Mouse (Mus musculus) kidney, postnatal 0 days (tissue): ENCODE results near the gene Ctnnd1. TPM values are rescaled to one million over a fixed set of nuclear protein-coding genes. Genes with fewer than 3 reads are reported as not detected.

Source experiments
- ATAC-seq: fragments of 200-750 bp; cut with Nextera tagmentation; replicated peaks from 2 replicates; pipeline ENCODE4 v1.8.0; 2017; ENCODE audit warnings: low read depth, moderate number of reproducible peaks, moderate TSS enrichment, moderate library complexity; ENCODE audit not compliant: low FRiP score
- DNase-seq: peaks from one replicate; pipeline ENCODE4 v3.0.0-alpha.2; 2016; ENCODE audit warnings: low spot score
- H3K27ac ChIP-seq: fragments of 300-500 bp; sonication (generic); 2 replicates; pipeline ENCODE4 v1.5.1; 2014; ENCODE audit warnings: mild to moderate bottlenecking
- H3K27me3 ChIP-seq: fragments of 300-500 bp; sonication (generic); 2 replicates; pipeline ENCODE4 v1.6.1; 2014; ENCODE audit warnings: low read length, mixed read lengths; ENCODE audit not compliant: insufficient read depth
- H3K36me3 ChIP-seq: fragments of 300-500 bp; sonication (generic); 2 replicates; pipeline ENCODE4 v1.6.1; 2014; ENCODE audit warnings: low read length, mixed read lengths; ENCODE audit not compliant: insufficient read depth
- H3K4me1 ChIP-seq: fragments of 300-500 bp; sonication (generic); replicated peaks from 2 replicates; pipeline ENCODE4 v1.6.1; 2014; ENCODE audit warnings: antibody characterized with exemption, low read length, mixed read lengths; ENCODE audit not compliant: insufficient read depth
- H3K4me2 ChIP-seq: fragments of 300-500 bp; sonication (generic); 2 replicates; pipeline ENCODE4 v1.6.1; 2014; ENCODE audit warnings: mild to moderate bottlenecking, low read length, moderate library complexity, mixed read lengths
- H3K4me3 ChIP-seq: fragments of 300-500 bp; sonication (generic); replicated peaks from 2 replicates; pipeline ENCODE4 v1.5.1; 2014; ENCODE audit warnings: low read depth, low read length
- H3K9ac ChIP-seq: fragments of 300-500 bp; sonication (generic); 2 replicates; pipeline ENCODE4 v1.6.1; 2014; ENCODE audit warnings: low read depth, low read length
- H3K9me3 ChIP-seq: fragments of 300-500 bp; sonication (generic); replicated peaks from 2 replicates; pipeline ENCODE4 v1.6.1; 2016; ENCODE audit warnings: low read length, inconsistent platforms, mixed read lengths
- CTCF ChIP-seq: IDR thresholded peaks from 2 replicates; pipeline ENCODE4 v1.5.1; 2016; ENCODE audit warnings: antibody characterized with exemption, low read depth, mild to moderate bottlenecking, moderate library complexity
- WGBS: fragments of 180-500 bp; shearing (Covaris S2); extraction: QIAGEN DNeasy Blood & Tissue Kit; methylation state at CpG from one replicate; pipeline ENCODE4 v1.1.7; 2014; 5-methylcytosine and 5-hydroxymethylcytosine counted together
- polyA plus RNA-seq: library from polyadenylated mRNA; unstranded; fragments of >200 nt; fragmentation: Nextera tagmentation; extraction: Ambion mirVana; gene quantifications from 2 replicates; pipeline ENCODE4 v1.2.1, GENCODE M21; 2015

Gene Ctnnd1
- polyA plus RNA-seq, 1 experiment from 2014 or later = 35.0 TPM

GRCm38 (mm10) chr2:84627036-84627435 is 23.5 kb downstream of the Ctnnd1 start:
- H3K36me3 ChIP-seq = peaks cover 7% of the 10 kb centered on the region; the same call in 1 of the 2 replicates
- TF ChIP-seq CTCF = no peak
- WGBS = 27% methylated on average over 3 of the region's 3 CpGs
- H3K4me2 ChIP-seq = no peak overlapping the region
- H3K4me1 ChIP-seq = peaks cover 28% of the 10 kb centered on the region
- H3K27ac ChIP-seq = peak overlapping the region; percentile 14; the same call in 1 of the 2 replicates
- DNase-seq (peak; percentile 28), ATAC-seq (peak; percentile 58)
- no peak overlapping the region for H3K9ac ChIP-seq
- H3K9me3 ChIP-seq = no peaks in the 10 kb centered on the region
- H3K4me3 ChIP-seq = no peak overlapping the region
- H3K27me3 ChIP-seq = no peaks in the 10 kb centered on the region

- H3K27ac ChIP-seq = peak overlapping the region; percentile 36; the same call in 1 of the 2 replicates
- 50% methylated on average over 7 of the region's 7 CpGs for WGBS
Observed at GRCm38 (mm10) chr2:84626366-84626975, 24.1 kb downstream of the Ctnnd1 start.

GRCm38 (mm10) chr2:84624201-84624600 is 26.4 kb downstream of the Ctnnd1 start:
- DNase-seq = no peak
- Histone ChIP-seq H3K36me3 (peaks cover 23% of the 10 kb centered on the region), H3K27ac (no peak overlapping the region), H3K4me2 (no peak overlapping the region), H3K4me1 (peaks cover 22% of the 10 kb centered on the region), H3K9ac (no peak overlapping the region), H3K27me3 (no peaks in the 10 kb centered on the region), H3K4me3 (no peak overlapping the region), H3K9me3 (no peaks in the 10 kb centered on the region)
- 94% methylated on average over 17 of the region's 17 CpGs for WGBS
- no peak for TF ChIP-seq CTCF
- ATAC-seq = no peak

More at GRCm38 (mm10) chr2:84626366-84626975, 24.1 kb downstream of the Ctnnd1 start:
- H3K4me3 ChIP-seq = no peak overlapping the region
- no peak overlapping the region for H3K4me2 ChIP-seq
- ATAC-seq = peak; percentile 53; the same call in 1 of the 2 replicates
- DNase-seq = peak; percentile 33
- peaks cover 7% of the 10 kb centered on the region; the same call in 1 of the 2 replicates for H3K36me3 ChIP-seq
- no peaks in the 10 kb centered on the region for H3K9me3 ChIP-seq
- H3K27me3 ChIP-seq = no peaks in the 10 kb centered on the region
- H3K4me1 ChIP-seq = peaks cover 22% of the 10 kb centered on the region
- H3K9ac ChIP-seq = no peak overlapping the region
- TF ChIP-seq CTCF = no peak

GRCm38 (mm10) chr2:84623428-84624119 is 27.0 kb downstream of the Ctnnd1 start:
- no peak overlapping the region for H3K4me2 ChIP-seq
- 89% methylated on average over 3 of the region's 3 CpGs for WGBS
- H3K36me3 ChIP-seq = peaks cover 21% of the 10 kb centered on the region
- H3K4me3 ChIP-seq = no peak overlapping the region
- no peak for TF ChIP-seq CTCF
- H3K27ac ChIP-seq = peak overlapping the region; percentile 38; the same call in 1 of the 2 replicates
- no peak overlapping the region for H3K9ac ChIP-seq
- no peaks in the 10 kb centered on the region for H3K27me3 ChIP-seq
- no peak for ATAC-seq
- DNase-seq = no peak
- no peaks in the 10 kb centered on the region for H3K9me3 ChIP-seq
- H3K4me1 ChIP-seq = peaks cover 25% of the 10 kb centered on the region

- 75% methylated on average over 2 of the region's 2 CpGs for WGBS
Observed at GRCm38 (mm10) chr2:84622668-84623067, 27.9 kb downstream of the Ctnnd1 start.

GRCm38 (mm10) chr2:84619646-84620340 is 30.8 kb downstream of the Ctnnd1 start:
- WGBS = 95% methylated on average over 21 of the region's 21 CpGs
- Histone ChIP-seq H3K36me3 (peaks cover 40% of the 10 kb centered on the region), H3K4me2 (no peak overlapping the region)

More at GRCm38 (mm10) chr2:84622668-84623067, 27.9 kb downstream of the Ctnnd1 start:
- ATAC-seq (no peak), DNase-seq (no peak)
- H3K9ac ChIP-seq = no peak overlapping the region
- H3K4me1 ChIP-seq = peaks cover 24% of the 10 kb centered on the region
- no peak for TF ChIP-seq CTCF
- no peak overlapping the region for H3K4me3 ChIP-seq
- no peak overlapping the region for H3K4me2 ChIP-seq
- H3K9me3 ChIP-seq = no peaks in the 10 kb centered on the region
- peaks cover 21% of the 10 kb centered on the region for H3K36me3 ChIP-seq
- no peaks in the 10 kb centered on the region for H3K27me3 ChIP-seq
- no peak overlapping the region; the same call in 1 of the 2 replicates for H3K27ac ChIP-seq

More at GRCm38 (mm10) chr2:84619646-84620340, 30.8 kb downstream of the Ctnnd1 start:
- no peak for TF ChIP-seq CTCF
- 0 out of 2 replicates have a peak, but pooled peaks have one; percentile 37 for ATAC-seq
- no peak overlapping the region for H3K27ac ChIP-seq
- 0 out of 2 replicates have a peak, but pooled peaks cover 7% of the 10 kb centered on the region for H3K4me1 ChIP-seq
- no peak overlapping the region for H3K4me3 ChIP-seq
- H3K9me3 ChIP-seq = no peaks in the 10 kb centered on the region
- no peak overlapping the region for H3K9ac ChIP-seq
- H3K27me3 ChIP-seq = no peaks in the 10 kb centered on the region
- no peak for DNase-seq
